Mouse (Mus musculus) natural killer cell, adult 2 months (primary cell): ENCODE measurements at regions not wholly inside any gene's neighbourhood (a gene's known extent, or its start where the extent isn't known, plus 50 kb on each side); places are given as distances from the start of the nearest gene placed in this dataset.

Experiments
- DNase-seq, 2 experiments: peaks; one replicate each; pipeline ENCODE4 v3.0.0; 2022; ENCODE audit warnings: low spot score in 2 of 2

GRCm38 (mm10) chr7:145135971-145136370 is 71.9 kb downstream of the 1810010D01Rik start:
- no peak for DNase-seq

DNA sequence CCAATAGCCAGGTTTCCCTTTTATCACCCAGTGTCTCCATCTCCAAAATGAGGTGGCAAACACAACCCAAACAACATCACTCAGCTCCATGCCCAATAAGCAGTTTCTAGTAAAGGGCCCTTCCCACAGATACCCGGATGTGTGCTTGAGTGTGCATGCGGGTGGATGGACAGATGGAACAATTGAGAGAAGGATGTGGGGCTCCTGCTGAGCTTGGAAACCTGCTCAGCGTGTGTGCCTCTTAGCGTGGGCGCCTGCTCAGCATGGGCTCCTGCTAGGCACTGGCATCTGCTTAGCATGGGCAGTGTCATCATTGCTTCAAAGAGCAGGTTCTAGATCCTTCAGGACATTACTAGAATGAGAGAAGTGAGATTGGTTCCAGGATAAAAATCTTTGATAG is 75.4 kb downstream of the 1810010D01Rik start:
- no peak for DNase-seq

DNA sequence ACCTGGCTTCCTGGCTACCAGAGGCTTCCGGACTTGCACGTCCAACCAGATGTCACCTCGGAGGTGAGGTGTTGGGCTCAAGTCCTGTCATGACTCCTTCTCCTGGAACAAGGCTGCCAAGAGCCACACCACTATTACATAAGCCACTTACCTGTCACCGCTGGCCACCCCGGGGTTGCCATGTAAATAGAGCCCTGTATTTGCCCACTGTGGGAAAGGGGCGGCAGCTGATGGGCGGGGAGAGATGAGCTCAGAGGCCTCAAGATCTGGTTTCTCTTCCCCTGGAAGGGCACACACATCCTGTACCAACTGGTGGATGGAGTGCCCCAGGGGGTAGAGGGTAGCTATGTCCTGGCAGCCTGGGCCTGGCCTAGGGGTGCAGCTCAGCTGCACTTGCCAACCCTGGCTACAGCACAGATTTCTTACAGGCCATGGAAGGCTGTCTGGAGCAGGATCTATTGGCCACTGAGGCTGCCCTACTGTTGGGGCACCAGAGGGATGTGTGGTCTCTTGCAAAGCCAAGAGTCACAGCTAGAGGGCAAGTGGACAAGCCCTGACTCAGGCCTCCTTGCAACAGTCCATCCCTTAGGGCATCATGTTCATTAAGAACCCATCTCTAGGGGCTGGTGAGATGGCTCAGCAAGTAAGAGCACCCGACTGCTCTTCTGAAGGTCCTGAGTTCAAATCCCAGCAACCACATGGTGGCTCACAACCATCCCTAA is 76.3 kb downstream of the 1810010D01Rik start:
- DNase-seq, result no peak

DNA sequence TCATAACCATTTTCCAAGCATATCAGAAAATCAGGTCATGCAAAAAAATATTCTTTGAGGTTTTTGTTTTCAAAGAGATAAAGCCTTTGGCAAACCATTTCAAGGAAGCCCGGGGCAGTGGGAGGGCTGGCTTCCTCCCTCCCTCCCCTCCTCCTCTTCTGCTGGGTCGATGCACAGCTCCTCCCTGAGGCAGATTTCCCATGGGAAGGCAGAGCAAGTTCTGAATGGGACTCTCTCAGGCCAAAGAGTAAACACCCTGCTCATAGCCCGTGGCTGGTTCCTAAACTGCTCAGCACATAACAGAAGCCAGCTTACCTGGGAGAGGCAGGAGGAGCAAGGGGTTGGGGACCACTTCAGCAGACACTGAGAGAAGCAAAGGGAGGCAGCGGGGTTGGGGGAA is 77.9 kb downstream of the 1810010D01Rik start:
- no peak for DNase-seq

DNA sequence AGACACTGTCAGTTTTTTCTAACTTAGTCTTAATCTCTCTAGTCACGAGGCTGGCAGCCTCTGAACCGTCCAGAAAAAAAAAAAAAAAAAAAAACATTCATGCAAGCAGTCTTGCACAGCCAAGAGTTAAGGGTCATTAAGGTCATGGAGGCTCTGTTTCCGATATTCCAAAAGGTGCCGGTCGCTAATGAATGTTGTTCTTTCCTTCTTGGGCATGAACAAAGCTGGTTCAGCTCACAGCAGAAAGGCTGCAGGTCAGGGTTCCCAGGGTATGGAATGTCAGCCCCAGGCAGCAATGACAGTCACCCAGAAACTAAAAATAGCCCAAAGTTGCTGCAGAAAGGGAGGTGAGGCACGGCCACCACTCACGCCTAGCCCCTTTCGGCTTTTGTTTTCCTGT is 80.3 kb downstream of the 1810010D01Rik start:
- DNase-seq, result no peak

DNA sequence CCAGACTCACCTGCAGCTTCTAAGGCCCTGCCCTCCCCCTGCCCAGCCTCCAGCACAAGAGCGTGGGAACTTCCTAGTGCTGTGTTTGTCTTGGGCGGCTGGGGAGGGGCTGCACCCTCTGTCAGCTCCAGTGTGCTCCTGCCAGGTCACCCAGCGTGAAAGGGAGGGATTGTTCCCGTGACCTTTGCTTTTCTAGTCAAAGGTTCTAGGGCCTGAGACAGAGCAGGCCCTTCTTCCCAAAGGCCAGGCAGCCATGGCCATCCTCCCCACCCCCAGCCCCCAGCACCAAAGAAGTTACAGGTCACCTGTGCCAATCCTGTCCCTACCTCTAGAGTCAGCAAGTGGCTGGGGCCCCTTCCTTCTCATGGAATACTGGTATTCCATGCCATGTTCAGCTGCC is 80.7 kb downstream of the 1810010D01Rik start:
- DNase-seq, result no peak

GRCm38 (mm10) chr7:145123996-145124601 is 83.8 kb downstream of the 1810010D01Rik start:
- no peak for DNase-seq

DNA sequence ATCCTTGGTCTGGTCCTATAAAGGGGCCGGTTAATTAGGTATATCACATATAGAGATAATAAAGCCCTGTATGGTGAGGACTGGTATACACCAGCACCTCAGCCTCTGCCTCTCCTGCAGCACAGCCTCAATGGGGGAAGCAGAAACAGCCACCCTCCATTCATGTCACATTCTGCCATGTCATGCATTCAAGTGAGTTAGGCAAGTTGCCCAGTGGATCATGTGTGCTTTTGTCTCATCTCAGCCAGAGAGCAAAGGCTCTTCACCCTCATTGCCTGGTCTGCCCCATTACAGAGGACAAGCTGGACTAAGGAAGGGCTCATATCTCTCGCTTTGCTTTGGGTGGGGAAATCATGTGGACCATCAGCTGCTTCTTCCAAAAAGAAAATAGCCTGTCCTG is 85.4 kb downstream of the 1810010D01Rik start:
- DNase-seq, result no peak

DNA sequence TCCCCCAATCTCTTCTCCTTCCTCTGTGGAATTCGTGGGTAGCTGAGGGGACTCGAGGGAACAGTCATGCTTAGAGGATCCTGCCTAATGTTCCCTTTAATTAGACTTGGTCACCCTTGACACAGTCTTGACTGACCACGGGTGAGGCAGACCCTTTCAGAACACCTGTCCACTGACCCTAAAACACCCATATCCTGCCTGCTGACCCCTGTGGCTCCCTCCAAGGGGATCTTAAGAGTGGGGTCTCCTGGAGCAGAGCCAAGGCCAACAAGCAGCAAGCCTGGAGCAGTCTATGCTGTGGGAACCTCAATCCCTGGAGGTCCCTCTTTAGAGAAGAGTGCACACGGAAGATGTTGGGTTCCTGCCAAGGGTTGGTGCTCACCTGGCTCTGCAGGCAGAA is 89.5 kb downstream of the 1810010D01Rik start:
- DNase-seq, result no peak

- DNase-seq, result no peak
These were observed 93.3 kb downstream of the 1810010D01Rik start for GRCm38 (mm10) chr7:145114660-145115059.

DNA sequence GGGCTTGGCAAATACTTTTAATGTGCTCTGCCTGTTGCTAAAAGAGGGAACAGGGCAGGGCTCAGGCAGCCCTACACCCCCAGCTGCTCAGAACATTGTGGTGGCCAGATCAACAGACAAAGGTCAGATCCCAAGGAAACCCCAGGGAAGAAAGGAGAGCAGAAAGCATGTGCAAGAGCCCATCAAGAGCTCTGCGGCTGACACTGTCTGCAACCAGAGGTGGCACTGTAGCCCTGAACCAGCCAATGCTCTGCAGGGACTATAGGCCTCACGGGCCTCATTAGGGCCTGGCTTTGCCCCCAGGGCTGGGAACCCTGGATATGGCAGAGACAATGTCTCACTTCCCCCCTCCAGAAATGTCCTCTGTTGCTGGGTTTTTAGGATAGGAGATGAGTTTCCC is 93.8 kb downstream of the 1810010D01Rik start:
- DNase-seq, result no peak

DNA sequence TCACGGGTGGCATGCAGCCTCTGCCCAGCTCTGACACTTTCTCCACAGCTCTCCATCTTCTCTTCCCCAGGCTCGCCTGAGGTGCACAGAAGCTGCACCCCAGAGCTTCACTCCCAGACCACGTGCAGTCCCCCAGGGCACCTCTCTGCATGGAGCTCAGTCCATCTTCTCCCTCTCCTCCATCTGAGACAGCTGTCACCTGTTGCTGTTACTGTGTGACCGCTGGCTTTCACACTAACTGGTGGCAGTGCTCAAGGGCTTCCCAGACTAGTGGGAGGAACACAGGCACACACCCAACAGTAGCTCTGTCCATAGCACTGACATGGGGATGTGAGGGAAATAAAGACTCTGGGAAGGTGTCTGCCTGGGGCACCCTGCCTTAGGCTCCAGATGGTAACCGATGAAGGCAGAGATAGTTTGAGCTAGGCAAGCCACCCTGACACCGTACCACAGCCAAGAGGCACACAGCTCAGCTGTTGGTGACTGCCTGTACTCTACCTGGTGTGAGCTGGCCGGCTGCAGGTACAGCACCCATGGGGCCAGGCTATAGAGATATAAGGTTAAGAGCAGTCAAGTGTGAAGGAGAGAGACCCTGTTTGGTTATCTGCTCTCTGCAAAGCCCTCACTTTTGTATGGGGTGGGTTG is 94.9 kb downstream of the 1810010D01Rik start:
- no peak for DNase-seq

GRCm38 (mm10) chr7:145112146-145112830 is 95.6 kb downstream of the 1810010D01Rik start:
- no peak for DNase-seq

DNA sequence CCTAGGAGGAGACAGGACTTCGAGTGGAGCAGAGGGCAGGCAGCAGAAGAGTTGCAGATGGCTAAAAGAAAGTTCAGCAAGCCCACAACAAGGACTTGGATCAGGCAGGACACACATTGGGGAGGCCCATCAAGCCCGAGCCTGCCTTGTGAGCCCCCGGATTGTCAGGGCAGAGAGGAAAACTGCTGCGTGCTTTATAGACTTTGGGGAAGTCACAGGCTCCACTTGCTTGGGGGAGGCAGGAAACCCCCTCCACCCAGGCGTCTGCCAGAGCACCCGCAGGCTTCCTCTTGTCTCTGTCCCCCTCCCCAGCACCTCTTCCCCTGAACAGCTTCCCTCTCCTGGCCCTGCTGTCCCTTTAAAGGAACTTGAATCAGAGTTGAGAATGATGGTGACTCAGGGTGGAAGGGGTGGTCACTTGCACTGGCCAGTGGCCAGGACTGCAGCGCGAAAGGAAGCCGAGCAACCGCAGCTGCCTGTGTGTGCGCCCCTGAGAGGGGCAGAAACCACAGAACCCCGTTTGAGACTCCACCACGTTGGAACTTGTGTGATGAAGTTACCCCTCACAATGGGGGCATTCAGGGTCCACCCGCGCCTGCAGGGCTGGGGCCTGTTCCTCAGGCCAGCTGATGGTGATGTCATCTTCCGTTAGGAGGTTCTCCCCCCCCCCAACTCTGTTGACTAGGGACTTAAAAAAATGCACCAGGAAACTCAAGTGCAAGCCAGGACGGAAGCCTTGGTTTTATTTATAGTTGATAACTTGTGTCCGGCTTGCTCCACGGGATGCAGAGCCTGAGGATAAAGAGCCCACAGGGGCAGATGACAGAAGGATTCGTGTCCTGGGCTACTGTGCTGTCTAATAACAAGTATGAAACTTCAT is 96.4 kb downstream of the 1810010D01Rik start:
- DNase-seq, result peak; percentile 59 to 73

- DNase-seq, result peak; percentile 54 to 60
These were observed 97.2 kb downstream of the 1810010D01Rik start for GRCm38 (mm10) chr7:145110657-145111251.

GRCm38 (mm10) chr7:145110028-145110427 is 97.9 kb downstream of the 1810010D01Rik start:
- no peak for DNase-seq

DNA sequence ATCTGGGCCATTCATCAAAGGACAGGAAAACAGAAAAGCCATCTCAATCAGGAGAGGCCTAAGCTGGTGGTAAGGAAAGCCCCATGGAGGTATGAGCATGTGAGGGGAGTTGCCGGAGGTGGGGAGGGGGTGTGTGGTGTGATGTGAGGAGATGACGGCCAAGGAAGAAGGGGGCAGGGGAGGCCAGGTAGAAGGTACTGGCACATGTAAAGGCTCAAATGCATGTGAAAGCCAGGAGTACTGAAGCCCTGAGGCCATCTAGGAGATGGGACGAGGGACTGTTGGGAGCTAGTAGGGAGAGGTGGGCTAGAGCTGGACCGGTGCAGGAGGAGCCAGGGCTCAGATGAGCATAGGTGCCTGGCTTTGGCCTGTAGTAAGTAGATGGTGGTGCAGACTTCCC is 98.4 kb downstream of the 1810010D01Rik start:
- no peak for DNase-seq

DNA sequence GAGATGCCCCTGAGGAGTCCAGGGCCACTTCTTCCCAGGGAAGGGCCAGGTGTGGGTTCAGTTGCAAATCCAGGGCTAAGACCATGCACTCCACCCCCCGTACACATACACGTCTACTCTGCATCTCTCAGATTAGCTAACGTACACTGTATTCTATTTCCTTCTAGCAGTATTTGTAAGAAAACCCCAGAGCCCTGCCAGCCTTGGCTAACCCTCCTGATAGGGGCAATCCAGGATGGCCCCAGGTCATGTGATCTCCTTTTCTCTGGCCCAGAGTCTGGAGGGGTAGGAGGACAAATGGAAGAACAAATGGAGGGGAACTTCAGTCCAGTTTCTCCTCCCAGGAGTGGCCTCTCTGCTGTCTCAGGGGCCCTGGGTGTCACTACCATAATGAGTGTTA is 98.9 kb downstream of the 1810010D01Rik start:
- no peak for DNase-seq

GRCm38 (mm10) chr7:145107575-145108170 is 100.2 kb downstream of the 1810010D01Rik start:
- DNase-seq, result no peak

GRCm38 (mm10) chr7:145106494-145106849 is 101.4 kb downstream of the 1810010D01Rik start:
- no peak for DNase-seq
